Comparison of ENCODE assay signal across 7 mouse cellular contexts in the genomic region with DNA sequence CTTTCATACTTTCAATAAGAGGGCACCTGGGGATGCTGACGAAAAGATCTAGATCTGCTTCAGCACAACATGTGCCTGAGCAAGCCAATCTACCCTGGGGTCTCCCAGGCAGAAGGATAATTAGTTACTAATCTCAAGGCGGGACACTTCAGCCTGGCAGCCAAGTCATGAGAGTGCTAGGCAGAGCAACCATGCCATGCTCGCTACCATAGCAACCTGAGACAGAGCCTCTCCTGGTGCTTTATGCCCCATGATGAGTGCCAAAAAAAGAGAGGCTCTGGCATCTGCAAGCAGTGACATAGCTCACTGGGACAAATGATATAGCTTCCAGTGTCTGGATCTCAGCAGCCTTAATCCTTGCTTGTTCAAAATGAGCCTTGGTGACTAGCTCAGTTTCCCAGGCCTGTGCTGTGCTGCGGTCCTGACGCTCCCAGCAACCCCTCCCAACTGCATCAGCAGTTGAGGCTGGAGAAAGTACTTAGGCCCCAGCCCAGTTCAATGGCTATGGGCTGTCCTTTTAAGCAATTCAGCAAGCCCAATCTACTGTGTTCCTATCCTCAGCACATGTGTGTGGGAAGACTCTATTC. TPM values are rescaled to one million over a fixed set of nuclear protein-coding genes. Genes with fewer than 3 reads are reported as not detected.
DNase-seq lines count a peak whose midpoint lies in the region; ATAC-seq and TF ChIP-seq lines count a peak whose summit lies in the region.

No protein-coding gene starts in this region.

- no peak overlapping the region for H3K4me3 ChIP-seq in forebrain, embryonic 12.5 days (replicated peaks)
- H3K4me3 ChIP-seq in hindbrain, embryonic 14.5 days (replicated peaks; ENCODE audit: low read length): no peak overlapping the region
- no peak overlapping the region for H3K4me3 ChIP-seq in midbrain, postnatal 0 days (ENCODE audit: low read depth, low read length)

- peak; percentile 21 to 65 for DNase-seq in left cerebral cortex, postnatal 14 days (ENCODE audit: low spot score in 2 of 2)
- no peak for DNase-seq in left cerebral cortex, adult 11 months (ENCODE audit: low spot score)
- DNase-seq in hindbrain, embryonic 14.5 days (ENCODE audit: low spot score): peak; percentile 69
- peak; percentile 94 for DNase-seq in midbrain, postnatal 0 days (ENCODE audit: low spot score)
- no peak for DNase-seq in thymus, postnatal 4 days

- ATAC-seq in forebrain, embryonic 12.5 days (ENCODE audit: low FRiP score): peak; percentile 75
- ATAC-seq in hindbrain, embryonic 14.5 days (ENCODE audit: low FRiP score): peak; percentile 87
- ATAC-seq in midbrain, postnatal 0 days (ENCODE audit: low FRiP score): peak; percentile 75
- no peak for ATAC-seq in CD4-positive, CD25-positive, alpha-beta regulatory T cell, adult 4 months

- H3K27ac ChIP-seq in forebrain, embryonic 12.5 days: peak overlapping the region; percentile 93
- peak overlapping the region; percentile 75 for H3K27ac ChIP-seq in hindbrain, embryonic 14.5 days
- peak overlapping the region; percentile 48 for H3K27ac ChIP-seq in midbrain, postnatal 0 days (ENCODE audit: low read depth, low read length)

- intact Hi-C loops in left cerebral cortex, postnatal 14 days (cut with DNase I): no loop called here

- no peaks in the 10 kb centered on the region for H3K27me3 ChIP-seq in forebrain, embryonic 12.5 days
- no peaks in the 10 kb centered on the region for H3K27me3 ChIP-seq in hindbrain, embryonic 14.5 days (ENCODE audit: control insufficient read depth, insufficient read depth, low read length)
- H3K27me3 ChIP-seq in midbrain, postnatal 0 days (ENCODE audit: insufficient read depth, low read length): no peaks in the 10 kb centered on the region

- no peak overlapping the region for H3K9ac ChIP-seq in forebrain, embryonic 12.5 days
- no peak overlapping the region for H3K9ac ChIP-seq in hindbrain, embryonic 14.5 days
- no peak overlapping the region for H3K9ac ChIP-seq in midbrain, postnatal 0 days (replicated peaks; ENCODE audit: low read length, poor library complexity, severe bottlenecking)

- no peaks in the 10 kb centered on the region for H3K9me3 ChIP-seq in forebrain, embryonic 12.5 days
- no peaks in the 10 kb centered on the region for H3K9me3 ChIP-seq in hindbrain, embryonic 14.5 days (ENCODE audit: control insufficient read depth, low read length)
- no peaks in the 10 kb centered on the region for H3K9me3 ChIP-seq in midbrain, postnatal 0 days (ENCODE audit: low read length)

- TF ChIP-seq CTCF in midbrain, postnatal 0 days (IDR thresholded peaks at IDR 0.05): no peak

- peaks cover 65% of the 10 kb centered on the region for H3K4me1 ChIP-seq in forebrain, embryonic 12.5 days
- peaks cover 33% of the 10 kb centered on the region for H3K4me1 ChIP-seq in hindbrain, embryonic 14.5 days (replicated peaks; ENCODE audit: control insufficient read depth, insufficient read depth, low read length)
- peaks cover 11% of the 10 kb centered on the region for H3K4me1 ChIP-seq in midbrain, postnatal 0 days (ENCODE audit: insufficient read depth, low read length)

- H3K4me2 ChIP-seq in forebrain, embryonic 12.5 days: no peak overlapping the region
- H3K4me2 ChIP-seq in hindbrain, embryonic 14.5 days (replicated peaks): no peak overlapping the region
- H3K4me2 ChIP-seq in midbrain, postnatal 0 days (ENCODE audit: low read depth, low read length, poor library complexity, severe bottlenecking): no peak overlapping the region

- 32% methylated on average over 5 of the region's 5 CpGs for WGBS in forebrain, embryonic 12.5 days
- 19% methylated on average over 5 of the region's 5 CpGs for whole genome bisulfite sequencing in hindbrain, embryonic 14.5 days
- WGBS in midbrain, postnatal 0 days: 20% methylated on average over 5 of the region's 5 CpGs

- H3K36me3 ChIP-seq in forebrain, embryonic 12.5 days (replicated peaks): no peaks in the 10 kb centered on the region
- no peaks in the 10 kb centered on the region for H3K36me3 ChIP-seq in hindbrain, embryonic 14.5 days (replicated peaks; ENCODE audit: control insufficient read depth, insufficient read depth)
- H3K36me3 ChIP-seq in midbrain, postnatal 0 days (ENCODE audit: insufficient read depth, low read length): no peaks in the 10 kb centered on the region

RNA-seq across cellular contexts. Expression of a gene that starts 32.8 kb away (rescaled TPM):
- 1 to 10 TPM; 2.2 to 3.1 TPM for total RNA-seq in left cerebral cortex, postnatal 14 days (2021)
- 7.3 and 7.9 TPM in 2 replicates for polyA plus RNA-seq in forebrain, embryonic 12.5 days (2016; fragmentation: Nextera tagmentation; extraction: Ambion mirVana)
- 2.4 and 2.7 TPM in 2 replicates for polyA plus RNA-seq in hindbrain, embryonic 14.5 days (2014; fragmentation: Nextera tagmentation; extraction: Ambion mirVana)
- 13.7 and 15.0 TPM in 2 replicates for total RNA-seq in midbrain, postnatal 0 days (2014; rRNA removed)
- polyA plus RNA-seq in midbrain, postnatal 0 days (2015; fragmentation: Nextera tagmentation; extraction: Ambion mirVana): 0.60 and 0.79 TPM in 2 replicates
- polyA plus RNA-seq in CD4-positive, CD25-positive, alpha-beta regulatory T cell, adult 4 months (2017; shearing (Covaris generic)): 1 to 10 TPM; 3.3 to 3.8 TPM

RNA-seq across cellular contexts. Expression of a gene that starts 56.7 kb away (rescaled TPM):
- 10 to 100 TPM; 37.2 to 44.3 TPM for total RNA-seq in left cerebral cortex, postnatal 14 days (2021)
- 33.4 and 36.6 TPM in 2 replicates for polyA plus RNA-seq in forebrain, embryonic 12.5 days (2016; fragmentation: Nextera tagmentation; extraction: Ambion mirVana)
- polyA plus RNA-seq in hindbrain, embryonic 14.5 days (2014; fragmentation: Nextera tagmentation; extraction: Ambion mirVana): 22.2 and 24.9 TPM in 2 replicates
- total RNA-seq in midbrain, postnatal 0 days (2014; rRNA removed): 43.4 and 47.6 TPM in 2 replicates
- 21.5 and 22.5 TPM in 2 replicates for polyA plus RNA-seq in midbrain, postnatal 0 days (2015; fragmentation: Nextera tagmentation; extraction: Ambion mirVana)
- 10 to 100 TPM; 25.3 to 25.7 TPM for polyA plus RNA-seq in CD4-positive, CD25-positive, alpha-beta regulatory T cell, adult 4 months (2017; shearing (Covaris generic))

Comparison
In these comparisons a context has a peak if more than half of its experiments do, and no peak if none do; other contexts are left out.
1. DNase-seq: peak in left cerebral cortex, postnatal 14 days (2 of 2), hindbrain, embryonic 14.5 days (single experiment) and midbrain, postnatal 0 days (single experiment); none in left cerebral cortex, adult 11 months (single experiment) and thymus, postnatal 4 days (single experiment).
2. Peak in every context shown above with its lines, with median percentiles within 50 percentile points of each other: H3K27ac ChIP-seq.